Mouse (Mus musculus): ENCODE results near the gene Dedd.

- TF ChIP-seq CTCF (IDR thresholded peaks at IDR 0.05; ENCODE audit: low read depth) (no peak), EP300 (IDR thresholded peaks at IDR 0.05; ENCODE audit: low read depth) (no peak)
Measured at GRCm38 (mm10) chr1:171375646-171376097, 46.7 kb downstream of the Dedd start.
